Mouse (Mus musculus) lung, adult 2 months (tissue): Measurements from ENCODE around the gene Treh.

Source experiments
- CTCF ChIP-seq: fragments of 200-500 bp; IDR thresholded peaks from 2 replicates; pipeline ENCODE4 v1.5.1; 2011; ENCODE audit warnings: mild to moderate bottlenecking, low read length, control low read depth; ENCODE audit not compliant: insufficient read depth
- POLR2A ChIP-seq: fragments of 200-500 bp; IDR thresholded peaks from 2 replicates; pipeline ENCODE4 v1.6.1; 2011; ENCODE audit warnings: low read depth, mild to moderate bottlenecking, control low read depth, low read length, borderline replicate concordance; ENCODE audit errors: extremely low read depth

DNA sequence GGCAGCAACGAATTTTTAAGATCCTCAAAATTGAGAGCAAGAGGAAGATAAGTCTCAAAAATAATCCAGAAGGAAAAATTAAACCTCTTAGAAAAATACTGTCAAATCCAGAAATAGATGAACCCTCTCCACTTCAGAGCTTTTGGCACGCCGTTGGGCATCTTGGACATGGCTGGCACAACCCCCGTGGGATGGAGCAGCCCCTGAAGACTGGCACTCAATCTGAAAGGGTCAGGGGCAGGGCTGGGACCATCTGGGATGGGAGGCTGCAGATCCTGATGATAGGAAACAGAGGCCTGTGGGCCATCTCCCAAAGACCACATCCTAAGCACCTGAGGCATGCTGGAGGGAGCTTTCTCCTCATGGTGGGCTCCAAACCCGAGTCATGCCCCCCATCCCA, 37.2 kb downstream of the Treh start:
- no peak for TF ChIP-seq POLR2A
- no peak for TF ChIP-seq CTCF
